ENCODE assay signal across 18 mouse cellular contexts in genomic region chr2:178862620-178863019, GRCm38 (mm10).
"Had no signal": no experiment of that assay in that cellular context is flagged by ENCODE, and none has a peak within 500 bp of the region (broad histone marks: within the 10 kb centered on the region; RNA-seq: fewer than 3 reads in every experiment).

No protein-coding gene starts in this region.

- H3K4me3 ChIP-seq: midbrain, embryonic 10.5 days; midbrain, embryonic 12.5 days; myocyte; neural tube, embryonic 13.5 days; neural tube, embryonic 15.5 days; stomach, embryonic 15.5 days had no signal

- H3K9ac ChIP-seq: lung, embryonic 14.5 days; midbrain, embryonic 12.5 days; neural tube, embryonic 13.5 days; neural tube, embryonic 15.5 days; stomach, embryonic 15.5 days had no signal

- DNase-seq: lung, embryonic 14.5 days; lung, postnatal 10 days; midbrain, embryonic 14.5 days; retina, postnatal 1 day; right cerebral cortex, adult 18-20 months; right cerebral cortex, postnatal 25 days; right cerebral cortex, postnatal 4 days; thymus, adult 2 months; thymus, postnatal 25 days; thymus, postnatal 4 days had no signal

- H3K27ac ChIP-seq: midbrain, embryonic 10.5 days; midbrain, embryonic 12.5 days; neural tube, embryonic 13.5 days; neural tube, embryonic 15.5 days; stomach, embryonic 15.5 days; stomach, postnatal 0 days had no signal

- ATAC-seq: midbrain, embryonic 16.5 days had no signal

- H3K4me2 ChIP-seq: lung, embryonic 14.5 days; midbrain, embryonic 12.5 days; neural tube, embryonic 13.5 days; neural tube, embryonic 15.5 days; stomach, embryonic 15.5 days had no signal

- H3K27me3 ChIP-seq: neural tube, embryonic 13.5 days; neural tube, embryonic 15.5 days; stomach, embryonic 15.5 days had no signal

- H3K4me1 ChIP-seq: midbrain, embryonic 10.5 days; midbrain, embryonic 12.5 days; neural tube, embryonic 13.5 days; neural tube, embryonic 15.5 days; stomach, embryonic 15.5 days had no signal

- H3K36me3 ChIP-seq: midbrain, embryonic 10.5 days; midbrain, embryonic 12.5 days; neural tube, embryonic 13.5 days; neural tube, embryonic 15.5 days; stomach, embryonic 15.5 days had no signal

- H3K9me3 ChIP-seq: midbrain, embryonic 10.5 days; midbrain, embryonic 12.5 days; neural tube, embryonic 13.5 days; neural tube, embryonic 15.5 days; stomach, embryonic 15.5 days had no signal
